Mouse (Mus musculus) granulocyte monocyte progenitor cell, adult 5-6 weeks (primary cell): ENCODE results near the gene Ednrb. TPM values are rescaled to one million over a fixed set of nuclear protein-coding genes. Genes with fewer than 3 reads are reported as not detected.

ENCODE experiments used
- ATAC-seq: replicated peaks from 2 replicates; pipeline ENCODE4 v1.8.0; 2016; ENCODE audit warnings: mild to moderate bottlenecking, moderate TSS enrichment, inconsistent platforms; ENCODE audit not compliant: poor library complexity, severe bottlenecking
- total RNA-seq, 2 experiments: library from RNA; stranded (forward) in 1 of 2; stranded (reverse) in 1 of 2; fragments of 200-712, 200-1000 nt in 1 of 2; fragments of >200 nt in 1 of 2; fragmentation: Nextera tagmentation in 1 of 2; gene quantifications; 2 replicates each; pipeline ENCODE4 v1.2.3; 2014 to 2017

The Ednrb gene
- total RNA-seq, 2 experiments from 2014 or later = 0.60 to 0.93 TPM

GRCm38 (mm10) chr14:103769319-103770245 is 74.6 kb downstream of the Ednrb start:
- ATAC-seq = no peak

- no peak for ATAC-seq
Measured at GRCm38 (mm10) chr14:103767488-103767887, 76.7 kb downstream of the Ednrb start.

Other genes with a start within 250 kb of the Ednrb start
- gene Slain1, start 194.2 kb downstream of the Ednrb start, total RNA-seq (2014; fragmentation: Nextera tagmentation) = 4.7 and 10.5 TPM in 2 replicates
- 3.1 and 8.2 TPM in 2 replicates for gene Slain1, start 194.2 kb downstream of the Ednrb start, total RNA-seq (2017)